Mouse (Mus musculus) gastrocnemius, postnatal 14 days (tissue): Measurements from ENCODE around the gene Crebl2. TPM values are rescaled to one million over a fixed set of nuclear protein-coding genes. Genes with fewer than 3 reads are reported as not detected.

Source experiments
- DNase-seq: peaks from one replicate; pipeline ENCODE4 v3.0.0; 2021; ENCODE audit warnings: mixed read lengths
- intact Hi-C: fragments of 180-260 bp; cut with DNase I; formaldehyde crosslinking; loops from one replicate; pipeline ENCODE4 v1.15.1; 2025; ENCODE audit warnings: low total_unique reads
- total RNA-seq, 2 experiments: library from RNA; stranded (reverse); gene quantifications; 2 replicates each; pipeline ENCODE4 v1.2.3; 2021

The Crebl2 gene
- total RNA-seq, 2 experiments from 2014 or later: 3.5 to 5.0 TPM

DNA sequence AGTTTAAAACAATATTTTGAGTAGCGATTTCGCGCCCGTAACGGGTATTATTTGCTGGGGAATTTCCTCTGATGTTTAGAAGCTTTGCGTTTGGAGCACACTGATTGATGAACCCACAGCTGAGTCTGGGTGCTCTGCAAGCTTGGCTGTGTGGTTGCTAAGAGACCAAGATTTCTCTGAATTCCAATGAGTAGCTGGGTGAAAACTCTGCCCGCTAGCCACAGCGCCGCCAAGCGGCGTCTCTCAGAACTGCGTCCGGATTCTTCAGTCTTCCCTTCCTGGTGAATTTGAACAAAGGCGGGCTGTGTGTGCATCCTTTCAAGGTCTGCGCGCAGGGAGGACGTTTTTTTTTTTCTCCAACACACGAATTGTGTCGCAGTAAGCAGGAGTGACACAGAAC lies 33.2 kb downstream of the Crebl2 start:
- intact Hi-C loops: loop anchor here (5.0 kb wide), 1 partner anchor 201 kb away; no protein-coding TSS in a partner anchor
- DNase-seq: peak; percentile 89

DNA sequence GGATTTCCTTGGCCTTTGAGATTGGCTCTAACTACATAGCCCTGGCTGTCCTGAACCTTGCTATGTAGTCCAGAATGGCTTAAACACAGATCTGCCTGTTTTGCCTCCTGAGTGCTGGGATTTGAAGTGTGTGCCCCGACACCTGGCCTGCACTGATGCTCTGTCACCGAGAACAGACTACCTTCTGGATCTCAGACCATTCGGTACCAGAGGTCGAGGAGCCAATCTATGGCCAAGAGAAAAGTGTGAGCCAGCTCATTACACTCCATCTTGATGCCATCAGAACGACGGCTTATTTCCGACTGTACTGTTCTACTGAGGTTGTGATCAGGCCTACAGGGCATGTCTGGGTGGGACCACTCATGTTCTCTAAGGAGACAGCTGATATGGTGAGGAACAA lies 36.2 kb downstream of the Crebl2 start:
- no peak for DNase-seq
- intact Hi-C loops: no loop called here

GRCm38 (mm10) chr6:134867325-134867724 lies 37.4 kb downstream of the Crebl2 start:
- intact Hi-C loops: no loop called here
- no peak for DNase-seq

DNA sequence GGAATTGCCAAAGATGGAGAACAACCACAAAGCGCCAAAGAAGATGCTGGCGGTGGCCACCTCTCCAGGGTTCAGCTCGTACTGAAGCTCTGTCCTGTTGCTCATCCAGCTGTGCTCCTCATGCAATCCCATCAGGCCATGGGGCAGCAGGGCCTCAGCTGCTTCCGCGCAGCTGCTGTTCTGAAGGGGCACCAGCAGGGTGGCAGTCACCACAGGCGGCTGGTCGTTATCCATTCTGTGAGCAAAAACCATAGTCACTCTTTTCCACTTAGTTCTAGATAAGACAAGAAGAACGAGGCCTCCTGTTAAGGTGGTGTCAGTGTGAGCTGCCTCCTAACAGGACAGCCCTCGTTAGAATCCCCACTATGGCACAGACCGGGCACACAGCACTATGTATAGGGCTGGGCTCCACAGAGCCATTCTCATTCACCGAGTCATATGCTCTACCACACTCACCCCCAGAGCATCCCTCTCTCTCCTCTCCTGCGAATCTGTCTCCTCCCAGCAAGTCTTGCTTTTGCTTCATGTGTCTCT lies 40.3 kb downstream of the Crebl2 start:
- DNase-seq: no peak
- intact Hi-C loops: loop anchor here (5.0 kb wide), 1 partner anchor 77 kb away; no protein-coding TSS in a partner anchor

DNA sequence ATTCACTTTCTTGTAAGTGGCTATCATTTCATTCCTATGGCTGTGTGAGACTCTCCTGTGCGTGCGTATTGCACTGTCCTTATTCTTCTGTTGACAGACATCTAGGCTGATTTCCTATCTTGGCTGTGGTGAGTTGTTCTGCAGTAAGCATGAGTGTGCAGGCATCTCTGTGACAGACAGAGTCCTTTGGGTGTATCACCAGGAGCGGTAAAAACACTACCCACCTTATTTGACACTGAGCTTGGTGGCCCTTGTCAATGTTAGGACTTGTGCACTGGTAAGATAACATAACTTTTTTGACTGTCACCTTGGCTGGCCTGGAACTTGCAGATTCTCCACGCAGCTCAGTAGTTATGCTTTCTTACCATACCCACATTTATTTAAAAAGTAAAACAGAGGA lies 40.9 kb downstream of the Crebl2 start:
- intact Hi-C loops: loop anchor here (5.0 kb wide), 1 partner anchor 76 kb away; no protein-coding TSS in a partner anchor

GRCm38 (mm10) chr6:134872236-134872635 lies 42.3 kb downstream of the Crebl2 start:
- intact Hi-C loops: loop anchor here (5.0 kb wide), 1 partner anchor 75 kb away; no protein-coding TSS in a partner anchor
- DNase-seq: no peak

More for the DNA sequence above, 40.9 kb downstream of the Crebl2 start:
- no peak for DNase-seq

DNA sequence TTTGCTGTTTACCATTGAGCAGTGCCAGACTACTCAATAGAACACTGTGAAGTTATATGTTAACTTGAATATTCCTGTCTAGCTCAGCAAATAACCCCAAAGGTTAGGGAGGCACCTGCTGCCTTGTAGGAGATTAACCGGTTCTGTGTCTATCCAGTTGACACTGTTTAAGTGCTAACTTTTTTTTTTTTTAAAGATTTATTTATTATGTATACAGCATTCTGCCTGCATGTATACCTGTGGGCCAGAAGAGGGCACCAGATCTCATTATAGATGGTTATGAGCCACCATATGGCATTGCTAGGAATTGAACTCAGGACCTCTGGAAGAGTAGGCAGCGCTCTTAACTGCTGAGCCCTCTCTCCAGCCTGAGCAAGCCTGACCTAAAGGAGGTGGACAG lies 43.1 kb downstream of the Crebl2 start:
- intact Hi-C loops: loop anchor here (5.0 kb wide), 1 partner anchor 74 kb away; no protein-coding TSS in a partner anchor
- DNase-seq: no peak

- DNase-seq: no peak
- intact Hi-C loops: no loop called here
Observed at GRCm38 (mm10) chr6:134876795-134877194, 46.8 kb downstream of the Crebl2 start.

GRCm38 (mm10) chr6:134877276-134877675 lies 47.3 kb downstream of the Crebl2 start:
- intact Hi-C loops: no loop called here
- DNase-seq: no peak

GRCm38 (mm10) chr6:134877892-134878291 lies 47.9 kb downstream of the Crebl2 start:
- DNase-seq: no peak
- intact Hi-C loops: no loop called here

DNA sequence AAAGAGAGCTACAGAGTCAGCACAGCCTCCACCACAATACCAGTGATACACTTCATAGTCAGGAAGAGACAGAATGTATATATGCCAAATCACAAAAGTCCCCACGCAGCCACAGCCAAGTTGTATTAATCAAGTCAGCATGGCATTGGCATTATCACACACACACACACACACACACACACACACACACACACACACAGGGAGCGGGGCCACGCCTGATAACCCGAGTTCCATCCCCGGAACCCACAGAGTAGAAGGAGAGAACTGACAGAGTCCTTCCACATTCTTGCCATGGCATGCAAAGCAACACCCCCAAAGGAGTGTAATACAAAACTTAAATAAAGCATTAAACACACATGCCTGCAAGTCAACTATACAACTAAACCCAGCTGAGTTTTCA lies 49.6 kb downstream of the Crebl2 start:
- intact Hi-C loops: no loop called here
- DNase-seq: no peak

- intact Hi-C loops: no loop called here
- no peak for DNase-seq
Observed at GRCm38 (mm10) chr6:134880046-134880445, 50.1 kb downstream of the Crebl2 start.

DNA sequence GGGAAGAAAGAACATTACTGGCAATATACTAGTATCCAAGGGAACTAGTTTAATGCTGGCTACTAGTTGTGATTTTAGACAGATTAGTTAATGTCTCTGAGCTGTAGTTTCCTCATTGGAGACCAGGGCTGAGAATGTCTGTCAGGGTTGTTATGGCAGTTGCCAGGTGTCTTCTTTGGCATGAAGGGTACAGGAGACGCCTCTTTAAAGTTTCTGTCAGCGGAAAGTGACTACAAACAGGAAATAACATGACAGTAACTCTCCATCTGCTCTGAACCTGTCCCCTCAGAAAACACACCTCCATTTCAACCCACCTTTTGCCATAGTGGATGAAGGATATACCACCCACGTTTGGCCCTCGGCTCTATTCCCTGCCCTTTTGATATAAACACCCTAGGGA lies 53.7 kb downstream of the Crebl2 start:
- DNase-seq: no peak
- intact Hi-C loops: no loop called here

GRCm38 (mm10) chr6:134885515-134885914 lies 55.6 kb downstream of the Crebl2 start:
- intact Hi-C loops: no loop called here
- DNase-seq: no peak

GRCm38 (mm10) chr6:134886475-134886874 lies 56.5 kb downstream of the Crebl2 start:
- no peak for DNase-seq
- intact Hi-C loops: no loop called here

- DNase-seq: no peak
- intact Hi-C loops: no loop called here
Observed at GRCm38 (mm10) chr6:134887008-134887407, 57.1 kb downstream of the Crebl2 start.

- intact Hi-C loops: no loop called here
- DNase-seq: no peak
Observed at GRCm38 (mm10) chr6:134887711-134888449, 57.9 kb downstream of the Crebl2 start.

GRCm38 (mm10) chr6:134888563-134889017 lies 58.6 kb downstream of the Crebl2 start:
- no peak for DNase-seq
- intact Hi-C loops: no loop called here

- no peak for DNase-seq
- intact Hi-C loops: no loop called here
Observed at GRCm38 (mm10) chr6:134889763-134890162, 59.8 kb downstream of the Crebl2 start.

DNA sequence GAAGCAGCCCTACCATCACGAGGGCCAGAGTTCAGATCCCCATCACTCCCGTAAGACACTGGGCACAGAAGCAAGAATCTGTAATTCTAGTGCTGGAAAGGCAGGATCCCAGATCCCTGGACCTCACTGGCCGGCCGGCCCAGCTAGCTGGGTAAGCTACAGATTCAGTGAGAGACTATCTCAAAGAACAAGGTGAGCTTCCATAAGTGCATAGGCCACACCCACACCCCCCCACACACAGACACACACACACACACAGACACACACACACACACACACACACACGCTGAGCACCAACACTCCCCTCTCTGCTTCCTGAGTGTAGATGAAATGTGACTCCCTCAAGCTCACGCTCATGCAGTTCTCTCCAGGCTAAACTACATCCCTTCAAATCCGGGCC lies 60.5 kb downstream of the Crebl2 start:
- no peak for DNase-seq
- intact Hi-C loops: no loop called here
